Mouse (Mus musculus): ENCODE measurements around the gene Olfr693.

- TF ChIP-seq CTCF (IDR thresholded peaks at IDR 0.05; ENCODE audit: low read depth) (no peak), EP300 (optimal IDR thresholded peaks at IDR 0.05) (no peak)
These were observed 35.1 kb downstream of the Olfr693 start for GRCm38 (mm10) chr7:106645261-106645660.
